ENCODE assay signal across 8 mouse cellular contexts in the genomic region with DNA sequence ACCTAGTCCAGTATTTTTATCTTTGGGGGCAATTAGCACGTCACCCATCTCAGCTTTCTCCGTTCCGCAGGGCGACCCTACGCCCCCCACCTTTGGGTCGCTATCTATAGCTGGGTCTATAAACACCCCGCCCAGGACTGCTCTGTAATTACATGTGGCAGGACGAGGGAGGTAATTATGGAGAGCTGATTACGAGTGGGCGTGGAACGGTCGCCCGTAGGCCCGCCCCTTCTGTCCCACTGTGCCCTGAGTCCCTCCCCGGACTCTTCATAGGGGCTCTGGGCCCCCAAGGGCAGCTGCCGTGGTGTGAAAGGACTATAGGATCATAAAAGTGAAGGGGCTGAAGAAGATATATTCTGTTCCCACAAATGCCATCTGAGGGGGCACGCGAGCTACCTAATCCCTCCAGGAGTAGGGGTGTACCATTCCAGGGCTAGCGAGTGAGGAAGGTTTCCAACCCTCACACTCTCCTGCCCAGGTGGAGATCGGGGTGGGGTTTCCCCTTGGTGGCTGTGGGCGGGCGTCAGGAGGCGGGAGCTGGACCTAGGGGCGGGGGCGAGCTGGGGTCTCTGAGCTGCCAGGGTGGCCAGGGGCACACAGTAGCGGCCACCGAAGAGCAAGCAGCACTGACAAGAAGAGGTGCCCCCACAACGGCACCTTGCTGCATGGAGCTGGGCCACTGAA. TPM values are rescaled to one million over a fixed set of nuclear protein-coding genes. Genes with fewer than 3 reads are reported as not detected.
DNase-seq lines count a peak whose midpoint lies in the region; ATAC-seq lines count a peak whose summit lies in the region.

Gene Col11a2, plus strand, starts transcription at position 560 of the 684 bp plus-strand sequence.

- H3K4me1 ChIP-seq in heart, embryonic 15.5 days (replicated peaks), result peaks cover 37% of the 10 kb centered on the region
- H3K4me1 ChIP-seq in neural tube, embryonic 12.5 days, result peaks cover 36% of the 10 kb centered on the region

- H3K9me3 ChIP-seq in heart, embryonic 15.5 days (replicated peaks), result no peaks in the 10 kb centered on the region
- no peaks in the 10 kb centered on the region for H3K9me3 ChIP-seq in neural tube, embryonic 12.5 days

- WGBS in heart, embryonic 15.5 days, result 7% methylated on average over 28 of the region's 28 CpGs
- 4% methylated on average over 28 of the region's 28 CpGs for WGBS in neural tube, embryonic 12.5 days

- no peak for DNase-seq in heart, adult 8-10 months (ENCODE audit: low spot score)
- DNase-seq in cerebellum, adult 9-11 months, result peak; percentile 40
- DNase-seq in gastrocnemius, postnatal 10 days, result no peak
- peak in 1 of 2 experiments; percentile 61 for DNase-seq in left cerebral cortex, postnatal 10 days (ENCODE audit: extremely low spot score in 1 of 2, low spot score in 2 of 2)
- no peak for DNase-seq in urinary bladder, postnatal 36 days (ENCODE audit: low spot score in 2 of 2)
- DNase-seq in thymus, postnatal 4 days, result no peak

- peak within 1 kb of the TSS; percentile 56 for H3K4me2 ChIP-seq in heart, embryonic 15.5 days
- H3K4me2 ChIP-seq in neural tube, embryonic 12.5 days (replicated peaks), result peak within 1 kb of the TSS; percentile 65

- intact Hi-C loops in left cerebral cortex, postnatal 10 days (cut with DNase I), result loop anchor here (5.0 kb wide), 1 partner anchor 73 kb away; no protein-coding TSS in a partner anchor

- H3K27ac ChIP-seq in heart, embryonic 15.5 days, result no peak within 1 kb of the TSS
- no peak within 1 kb of the TSS; the same call in 1 of the 2 replicates for H3K27ac ChIP-seq in neural tube, embryonic 12.5 days

- peaks cover 49% of the 10 kb centered on the region for H3K27me3 ChIP-seq in heart, embryonic 15.5 days
- no peaks in the 10 kb centered on the region for H3K27me3 ChIP-seq in neural tube, embryonic 12.5 days (replicated peaks)

- peaks cover 38% of the 10 kb centered on the region for H3K36me3 ChIP-seq in heart, embryonic 15.5 days
- peaks cover 39% of the 10 kb centered on the region for H3K36me3 ChIP-seq in neural tube, embryonic 12.5 days

- 0 out of 2 replicates have a peak, but pooled peaks have one; percentile 9 for ATAC-seq in heart, embryonic 15.5 days (replicated peaks; ENCODE audit: insufficient number of reproducible peaks, insufficient read depth, low FRiP score, low read depth)
- ATAC-seq in neural tube, embryonic 12.5 days (ENCODE audit: low FRiP score, low read depth), result peak; percentile 63

- peak within 1 kb of the TSS; percentile 25 for H3K4me3 ChIP-seq in heart, embryonic 15.5 days
- H3K4me3 ChIP-seq in neural tube, embryonic 12.5 days, result peak within 1 kb of the TSS; percentile 23; the same call in 1 of the 2 replicates

- peak within 1 kb of the TSS; percentile 31; the same call in 1 of the 2 replicates for H3K9ac ChIP-seq in heart, embryonic 15.5 days
- H3K9ac ChIP-seq in neural tube, embryonic 12.5 days, result peak within 1 kb of the TSS; percentile 52

RNA-seq across cellular contexts. Expression of gene Col11a2, which starts in this region (rescaled TPM):
- polyA plus RNA-seq in heart, embryonic 15.5 days (2015; fragmentation: Nextera tagmentation; extraction: Ambion mirVana), result 1.3 and 4.6 TPM in 2 replicates
- 1 to 10 TPM in 3 of 4 experiments, under 1 TPM in 1; 0.87 to 1.3 (median 1.2) TPM for total RNA-seq in heart, adult 8-10 months (2022)
- 100 to 1,000 TPM in 1 of 2 experiments, 10 to 100 TPM in 1; 72.0 to 106 TPM for total RNA-seq in gastrocnemius, postnatal 10 days (2021)
- total RNA-seq in left cerebral cortex, postnatal 10 days (2021), result 10 to 100 TPM; 12.2 to 14.3 TPM
- 5.7 and 6.3 TPM in 2 replicates for polyA plus RNA-seq in neural tube, embryonic 12.5 days (2016; fragmentation: Nextera tagmentation; extraction: Ambion mirVana)

Comparison
In these comparisons a context has a peak if more than half of its experiments do, and no peak if none do; other contexts are left out.
1. RNA of gene Col11a2 (total RNA-seq): 72.0 to 106 TPM in gastrocnemius, postnatal 10 days and 12.2 to 14.3 TPM in left cerebral cortex, postnatal 10 days; 0.87 to 1.3 TPM in heart, adult 8-10 months; every median in the first group is over 4 times any median in the second.
2. RNA of gene Col11a2 (total RNA-seq): 72.0 to 106 TPM in gastrocnemius, postnatal 10 days; 12.2 to 14.3 TPM in left cerebral cortex, postnatal 10 days; every median in the first group is over 4 times any median in the second.